In genomic region chr1:135516511-135517305, GRCm38 (mm10) we compare ENCODE assay signal across 17 mouse cellular contexts.
DNase-seq lines count a peak whose midpoint lies in the region; ATAC-seq lines count a peak whose summit lies in the region.
"Had no signal": no experiment of that assay in that cellular context is flagged by ENCODE, and none has a peak within 500 bp of the region (broad histone marks: within the 10 kb centered on the region; RNA-seq: fewer than 3 reads in every experiment).

No protein-coding gene starts in this region.

- no peak for DNase-seq in heart, postnatal 10 days
- peak; percentile 23 to 34 for DNase-seq in spleen, postnatal 36 days (ENCODE audit: low spot score in 2 of 2)
- DNase-seq in spleen, adult 12 weeks (ENCODE audit: low spot score): no peak
- DNase-seq in right cerebral cortex, postnatal 36 days (ENCODE audit: low spot score in 2 of 2): no peak
- DNase-seq: adrenal gland, postnatal 10 days; cerebellum, adult 2 months; kidney, adult 11 months; right cerebral cortex, postnatal 25 days; thymus, postnatal 14 days had no signal

- no peaks in the 10 kb centered on the region for H3K9me3 ChIP-seq in heart, embryonic 15.5 days (replicated peaks)
- no peaks in the 10 kb centered on the region for H3K9me3 ChIP-seq in liver, embryonic 15.5 days (replicated peaks)
- no peaks in the 10 kb centered on the region for H3K9me3 ChIP-seq in forebrain, embryonic 13.5 days (replicated peaks)
- H3K9me3 ChIP-seq: embryonic facial prominence, embryonic 12.5 days; forebrain, embryonic 15.5 days; midbrain, embryonic 12.5 days; neural tube, embryonic 13.5 days had no signal

- H3K27ac ChIP-seq in heart, embryonic 15.5 days: no peak overlapping the region; the same call in 1 of the 2 replicates
- no peak overlapping the region; the same call in 1 of the 2 replicates for H3K27ac ChIP-seq in liver, embryonic 15.5 days (replicated peaks)
- no peak overlapping the region for H3K27ac ChIP-seq in forebrain, embryonic 13.5 days
- H3K27ac ChIP-seq: embryonic facial prominence, embryonic 12.5 days; forebrain, embryonic 15.5 days; limb, embryonic 12.5 days; midbrain, embryonic 12.5 days had no signal

- H3K27me3 ChIP-seq in heart, embryonic 15.5 days: no peaks in the 10 kb centered on the region
- peaks cover 5% of the 10 kb centered on the region for H3K27me3 ChIP-seq in liver, embryonic 15.5 days
- no peaks in the 10 kb centered on the region for H3K27me3 ChIP-seq in forebrain, embryonic 13.5 days
- H3K27me3 ChIP-seq: forebrain, embryonic 15.5 days; limb, embryonic 12.5 days; neural tube, embryonic 13.5 days had no signal

- H3K4me1 ChIP-seq in heart, embryonic 15.5 days (replicated peaks): peaks cover 76% of the 10 kb centered on the region
- H3K4me1 ChIP-seq in liver, embryonic 15.5 days (replicated peaks): peaks cover 23% of the 10 kb centered on the region
- peaks cover 62% of the 10 kb centered on the region for H3K4me1 ChIP-seq in forebrain, embryonic 13.5 days

- 52% methylated on average over 10 of the region's 10 CpGs for WGBS in heart, embryonic 15.5 days
- 28% methylated on average over 10 of the region's 10 CpGs for WGBS in liver, embryonic 15.5 days (ENCODE audit: insufficient replicate concordance)
- WGBS in forebrain, embryonic 13.5 days: 80% methylated on average over 10 of the region's 10 CpGs

- H3K9ac ChIP-seq in heart, embryonic 15.5 days: no peak overlapping the region
- H3K9ac ChIP-seq in liver, embryonic 15.5 days: no peak overlapping the region
- no peak overlapping the region for H3K9ac ChIP-seq in forebrain, embryonic 13.5 days
- H3K9ac ChIP-seq: embryonic facial prominence, embryonic 12.5 days; forebrain, embryonic 15.5 days; limb, embryonic 12.5 days; midbrain, embryonic 12.5 days; neural tube, embryonic 13.5 days had no signal

- intact Hi-C loops in heart, postnatal 10 days (cut with DNase I): no loop called here

- 0 out of 2 replicates have a peak, but pooled peaks have one; percentile 4 for ATAC-seq in heart, embryonic 15.5 days (replicated peaks; ENCODE audit: insufficient number of reproducible peaks, insufficient read depth, low FRiP score, low read depth)
- 0 out of 2 replicates have a peak, but pooled peaks have one; percentile 13 for ATAC-seq in liver, embryonic 15.5 days (ENCODE audit: insufficient read depth)
- no peak for ATAC-seq in forebrain, embryonic 13.5 days
- ATAC-seq: forebrain, embryonic 15.5 days had no signal

- no peaks in the 10 kb centered on the region for H3K36me3 ChIP-seq in heart, embryonic 15.5 days
- H3K36me3 ChIP-seq in liver, embryonic 15.5 days (replicated peaks): no peaks in the 10 kb centered on the region
- no peaks in the 10 kb centered on the region for H3K36me3 ChIP-seq in forebrain, embryonic 13.5 days (ENCODE audit: poor library complexity, severe bottlenecking)
- H3K36me3 ChIP-seq: embryonic facial prominence, embryonic 12.5 days; forebrain, embryonic 15.5 days; midbrain, embryonic 12.5 days had no signal

- H3K4me3 ChIP-seq in heart, embryonic 15.5 days: no peak overlapping the region
- H3K4me3 ChIP-seq in liver, embryonic 15.5 days (replicated peaks): no peak overlapping the region
- H3K4me3 ChIP-seq in forebrain, embryonic 13.5 days: no peak overlapping the region
- H3K4me3 ChIP-seq: embryonic facial prominence, embryonic 12.5 days; forebrain, embryonic 15.5 days; limb, embryonic 12.5 days; midbrain, embryonic 12.5 days; neural tube, embryonic 13.5 days had no signal

- H3K4me2 ChIP-seq in heart, embryonic 15.5 days: no peak overlapping the region
- H3K4me2 ChIP-seq in liver, embryonic 15.5 days: no peak overlapping the region
- H3K4me2 ChIP-seq in forebrain, embryonic 13.5 days: no peak overlapping the region
- H3K4me2 ChIP-seq: embryonic facial prominence, embryonic 12.5 days; forebrain, embryonic 15.5 days; midbrain, embryonic 12.5 days; neural tube, embryonic 13.5 days had no signal

Comparison
In these comparisons a context has a peak if more than half of its experiments do, and no peak if none do; other contexts are left out.
1. DNase-seq: peak in spleen, postnatal 36 days (2 of 2); none in heart, postnatal 10 days (0 of 2), spleen, adult 12 weeks (single experiment) and right cerebral cortex, postnatal 36 days (0 of 2).